Mouse (Mus musculus): ENCODE measurements around the gene Gm2115. TPM values are rescaled to one million over a fixed set of nuclear protein-coding genes. Genes with fewer than 3 reads are reported as not detected.

Gene Gm2115
- total RNA-seq (2014; fragmentation: Nextera tagmentation) (not detected in 2 replicates), total RNA-seq (2017) (not detected in 2 replicates)

- ATAC-seq (replicated peaks; ENCODE audit: poor library complexity, severe bottlenecking) = peak; percentile 52
Observed at GRCm38 (mm10) chr7:84528796-84529533, at the start of gene Gm2115. Gene Gm2115, plus strand, starts transcription at chr7:84528954.

GRCm38 (mm10) chr7:84483447-84484407 is 45.0 kb upstream of the Gm2115 start:
- no peak for ATAC-seq (replicated peaks; ENCODE audit: poor library complexity, severe bottlenecking)

GRCm38 (mm10) chr7:84486485-84486884 is 42.3 kb upstream of the Gm2115 start:
- ATAC-seq (replicated peaks; ENCODE audit: poor library complexity, severe bottlenecking) = no peak

GRCm38 (mm10) chr7:84503163-84503562 is 25.6 kb upstream of the Gm2115 start:
- no peak for ATAC-seq (replicated peaks; ENCODE audit: poor library complexity, severe bottlenecking)

- ATAC-seq (replicated peaks; ENCODE audit: poor library complexity, severe bottlenecking) = no peak
Observed at GRCm38 (mm10) chr7:84518533-84519198, 10.1 kb upstream of the Gm2115 start.

GRCm38 (mm10) chr7:84521329-84521728 is 7.4 kb upstream of the Gm2115 start:
- no peak for ATAC-seq (replicated peaks; ENCODE audit: poor library complexity, severe bottlenecking)

GRCm38 (mm10) chr7:84522426-84522825 is 6.3 kb upstream of the Gm2115 start:
- ATAC-seq (replicated peaks; ENCODE audit: poor library complexity, severe bottlenecking) = no peak

GRCm38 (mm10) chr7:84526171-84526570 is 2.6 kb upstream of the Gm2115 start:
- ATAC-seq (replicated peaks; ENCODE audit: poor library complexity, severe bottlenecking) = no peak

- no peak for ATAC-seq (replicated peaks; ENCODE audit: poor library complexity, severe bottlenecking)
Observed at GRCm38 (mm10) chr7:84532795-84533194, 4.0 kb downstream of the Gm2115 start.

DNA sequence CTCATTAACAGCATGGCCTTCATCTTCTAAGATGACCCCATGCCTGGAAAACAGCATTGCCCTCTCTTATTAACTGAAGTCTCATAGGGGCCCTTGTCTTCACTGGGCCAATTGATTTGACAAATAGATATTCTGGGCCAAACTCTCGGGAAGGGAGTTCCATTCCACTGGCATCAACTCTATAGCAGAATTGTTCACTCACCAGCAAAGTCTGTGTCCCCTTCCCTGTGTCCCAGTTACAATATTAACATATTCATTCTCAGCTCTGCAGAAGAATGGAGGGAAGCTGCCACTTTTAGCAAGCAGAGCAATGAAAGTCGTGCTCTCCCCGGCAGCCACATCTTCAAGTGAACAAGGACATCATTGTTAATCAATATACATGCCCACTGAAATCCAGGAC is 5.9 kb downstream of the Gm2115 start:
- no peak for ATAC-seq (replicated peaks; ENCODE audit: poor library complexity, severe bottlenecking)

DNA sequence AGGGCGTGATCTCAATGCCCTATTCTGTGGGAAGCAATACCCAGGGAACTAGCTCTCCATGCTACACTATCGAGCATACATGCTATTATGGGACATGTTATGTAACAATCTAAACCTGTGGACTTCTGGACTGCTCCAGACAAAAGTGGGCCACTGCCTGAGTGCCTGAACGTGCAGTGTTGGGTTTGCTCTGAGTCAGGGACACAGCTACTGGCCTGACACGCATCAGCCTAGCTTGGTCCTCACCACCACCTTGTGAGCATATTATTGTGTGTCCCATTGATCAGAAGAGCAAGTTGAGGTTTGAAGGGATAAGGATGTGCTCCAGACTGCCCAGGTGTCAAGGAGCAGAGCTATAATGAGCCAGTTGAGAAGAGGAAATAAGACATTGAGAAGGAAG is 16.2 kb downstream of the Gm2115 start:
- ATAC-seq (replicated peaks; ENCODE audit: poor library complexity, severe bottlenecking) = no peak

- no peak for ATAC-seq (replicated peaks; ENCODE audit: poor library complexity, severe bottlenecking)
Observed at GRCm38 (mm10) chr7:84546667-84547066, 17.9 kb downstream of the Gm2115 start.

GRCm38 (mm10) chr7:84551472-84551871 is 22.7 kb downstream of the Gm2115 start:
- ATAC-seq (replicated peaks; ENCODE audit: poor library complexity, severe bottlenecking) = peak; percentile 44

GRCm38 (mm10) chr7:84555294-84555693 is 26.5 kb downstream of the Gm2115 start:
- no peak for ATAC-seq (replicated peaks; ENCODE audit: poor library complexity, severe bottlenecking)

DNA sequence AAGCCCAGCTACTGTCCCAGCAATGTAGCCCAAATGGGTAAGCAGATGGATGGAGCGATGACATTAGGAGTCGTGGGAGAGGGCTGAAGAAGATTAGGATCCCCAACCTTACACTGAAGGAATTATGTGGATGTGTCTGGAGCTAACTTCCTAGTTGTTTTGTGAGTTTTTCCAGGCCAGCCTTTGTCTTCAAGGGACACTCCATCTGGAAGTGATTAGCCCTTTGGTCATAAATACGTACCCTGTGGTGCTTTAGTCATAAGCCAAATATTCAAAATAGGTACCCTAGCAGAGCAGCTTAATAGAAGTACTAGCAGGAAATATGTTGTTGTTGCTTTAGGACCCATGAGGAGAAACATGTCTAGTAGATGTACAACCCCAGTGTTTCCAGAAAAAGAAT is 28.6 kb downstream of the Gm2115 start:
- no peak for ATAC-seq (replicated peaks; ENCODE audit: poor library complexity, severe bottlenecking)

DNA sequence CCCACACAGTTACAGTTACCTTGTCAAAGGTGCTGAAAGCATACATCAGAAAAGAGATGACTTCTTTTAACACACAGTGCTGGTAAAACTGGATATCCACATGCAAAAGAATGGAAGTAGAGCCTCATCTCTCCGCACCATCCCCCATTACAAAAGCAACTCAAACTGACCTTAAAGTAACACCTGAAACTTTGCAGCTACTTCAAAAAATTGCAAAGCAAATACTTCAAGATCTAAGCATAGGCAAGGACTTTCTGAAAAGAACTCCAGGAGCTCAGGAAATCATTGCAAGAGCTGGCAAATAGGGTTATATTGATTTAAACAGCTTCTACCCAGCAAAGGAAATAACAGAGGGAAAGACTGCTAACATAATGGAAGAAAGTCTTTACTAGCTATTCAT is 31.7 kb downstream of the Gm2115 start:
- no peak for ATAC-seq (replicated peaks; ENCODE audit: poor library complexity, severe bottlenecking)

- no peak for ATAC-seq (replicated peaks; ENCODE audit: poor library complexity, severe bottlenecking)
Observed at GRCm38 (mm10) chr7:84564236-84564635, 35.5 kb downstream of the Gm2115 start.

DNA sequence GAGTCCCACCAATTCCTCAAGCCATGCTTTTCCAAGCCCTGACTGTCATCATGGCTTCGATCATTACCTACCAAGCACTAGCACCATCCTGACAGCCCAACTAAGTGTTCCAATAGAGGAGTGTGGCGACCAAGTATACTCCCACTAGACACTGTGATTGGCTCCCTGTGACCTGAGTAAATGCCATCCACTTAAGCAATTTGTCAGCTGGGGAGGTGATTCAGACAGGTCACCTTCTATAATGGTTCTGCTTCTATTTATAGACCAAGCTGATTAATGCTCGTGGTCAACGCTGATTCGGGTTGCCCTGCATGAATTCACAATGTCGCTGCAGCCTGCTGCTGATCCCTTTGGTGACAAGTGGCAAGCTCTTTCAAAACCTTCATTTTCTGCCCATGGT is 37.4 kb downstream of the Gm2115 start:
- ATAC-seq (replicated peaks; ENCODE audit: poor library complexity, severe bottlenecking) = no peak

- no peak for ATAC-seq (replicated peaks; ENCODE audit: poor library complexity, severe bottlenecking)
Observed at GRCm38 (mm10) chr7:84577034-84577433, 48.3 kb downstream of the Gm2115 start.

GRCm38 (mm10) chr7:84578841-84579240 is 50.1 kb downstream of the Gm2115 start:
- no peak for ATAC-seq (replicated peaks; ENCODE audit: poor library complexity, severe bottlenecking)

DNA sequence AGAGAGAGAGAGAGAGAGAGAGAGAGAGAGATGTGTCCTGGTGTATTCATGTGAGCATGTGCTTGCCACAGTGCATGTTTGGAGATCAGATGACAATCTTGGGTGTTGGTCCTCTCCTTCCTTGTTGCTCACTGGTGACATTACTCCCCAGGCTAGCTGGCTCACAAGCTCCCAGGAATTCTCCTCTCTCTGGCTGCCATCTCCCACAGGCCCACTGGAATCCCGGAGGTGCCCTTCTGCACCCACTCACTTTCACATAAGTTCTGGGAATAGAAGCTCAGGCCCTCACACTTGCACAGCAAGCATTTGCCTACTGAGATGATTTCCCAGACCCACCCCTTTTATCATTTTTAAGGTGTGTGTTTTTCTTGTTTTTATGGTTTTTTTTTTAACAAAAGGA is 51.0 kb downstream of the Gm2115 start:
- ATAC-seq (replicated peaks; ENCODE audit: poor library complexity, severe bottlenecking) = no peak
